Mouse (Mus musculus) stomach, postnatal 0 days (tissue): Measurements from ENCODE around the gene Rxfp2. TPM values are rescaled to one million over a fixed set of nuclear protein-coding genes. Genes with fewer than 3 reads are reported as not detected.

ENCODE experiments used
- ATAC-seq: fragments of 200-750 bp; cut with Nextera tagmentation; 2 replicates; pipeline ENCODE4 v1.8.0; 2017; ENCODE audit not compliant: low FRiP score, low TSS enrichment
- DNase-seq: peaks from one replicate; pipeline ENCODE4 v3.0.0-alpha.2; 2016; ENCODE audit warnings: low spot score
- H3K27ac ChIP-seq: fragments of 300-500 bp; sonication (generic); replicated peaks from 2 replicates; pipeline ENCODE4 v1.5.1; 2014; ENCODE audit warnings: mild to moderate bottlenecking, control low read depth
- H3K27me3 ChIP-seq: fragments of 300-500 bp; sonication (generic); 2 replicates; pipeline ENCODE4 v1.6.1; 2014; ENCODE audit warnings: low read length; ENCODE audit not compliant: control insufficient read depth, insufficient read depth
- H3K36me3 ChIP-seq: fragments of 300-500 bp; sonication (generic); 2 replicates; pipeline ENCODE4 v1.6.1; 2014; ENCODE audit warnings: low read length, mixed read lengths; ENCODE audit not compliant: control insufficient read depth, insufficient read depth
- H3K4me1 ChIP-seq: fragments of 300-500 bp; sonication (generic); replicated peaks from 2 replicates; pipeline ENCODE4 v1.6.1; 2014; ENCODE audit warnings: antibody characterized with exemption; ENCODE audit not compliant: control insufficient read depth, insufficient read depth
- H3K4me2 ChIP-seq: fragments of 300-500 bp; sonication (generic); replicated peaks from 2 replicates; pipeline ENCODE4 v1.6.1; 2014; ENCODE audit warnings: low read depth, mild to moderate bottlenecking, control low read depth, moderate library complexity
- H3K4me3 ChIP-seq: fragments of 300-500 bp; sonication (generic); 2 replicates; pipeline ENCODE4 v1.5.1; 2014; ENCODE audit warnings: low read depth, low read length, control low read depth
- H3K9ac ChIP-seq: fragments of 300-500 bp; sonication (generic); 2 replicates; pipeline ENCODE4 v1.6.1; 2014; ENCODE audit warnings: mild to moderate bottlenecking, low read length, control low read depth, mixed read lengths
- H3K9me3 ChIP-seq: fragments of 300-500 bp; sonication (generic); 2 replicates; pipeline ENCODE4 v1.6.1; 2016; ENCODE audit warnings: low read length; ENCODE audit not compliant: control insufficient read depth
- CTCF ChIP-seq: IDR thresholded peaks from 2 replicates; pipeline ENCODE4 v1.5.1; 2016; ENCODE audit warnings: antibody characterized with exemption, low read depth, mild to moderate bottlenecking, moderate library complexity
- EP300 ChIP-seq: optimal IDR thresholded peaks from 2 replicates; pipeline ENCODE3; 2016; ENCODE audit warnings: antibody characterized with exemption
- WGBS: fragments of 180-500 bp; shearing (Covaris S2); extraction: QIAGEN DNeasy Blood & Tissue Kit; methylation state at CpG from one replicate; pipeline ENCODE4 v1.1.7; 2014; 5-methylcytosine and 5-hydroxymethylcytosine counted together
- polyA plus RNA-seq: library from polyadenylated mRNA; unstranded; fragments of >200 nt; fragmentation: Nextera tagmentation; extraction: Ambion mirVana; gene quantifications from 2 replicates; pipeline ENCODE4 v1.2.1, GENCODE M21; 2015

Gene Rxfp2
- 0.06 and 0.15 TPM in 2 replicates for polyA plus RNA-seq

GRCm38 (mm10) chr5:150018656-150019055, at the start of gene Rxfp2:
Gene Rxfp2, plus strand, starts transcription at chr5:150018675.
- Histone ChIP-seq H3K4me3 (no peak within 1 kb of the TSS), H3K4me1 (no peaks in the 10 kb centered on the region), H3K36me3 (no peaks in the 10 kb centered on the region), H3K9ac (no peak within 1 kb of the TSS), H3K9me3 (no peaks in the 10 kb centered on the region), H3K27me3 (no peaks in the 10 kb centered on the region), H3K27ac (no peak within 1 kb of the TSS), H3K4me2 (no peak within 1 kb of the TSS)
- no peak for ATAC-seq
- no peak for DNase-seq
- 64% methylated on average over 19 of the region's 19 CpGs for WGBS
- TF ChIP-seq CTCF (no peak), EP300 (no peak)

GRCm38 (mm10) chr5:149970261-149970660, 48.2 kb upstream of the Rxfp2 start:
- WGBS, result 86% methylated on average over 11 of the region's 11 CpGs
- no peak overlapping the region for H3K4me2 ChIP-seq
- no peak overlapping the region for H3K4me3 ChIP-seq
- ATAC-seq, result no peak
- no peaks in the 10 kb centered on the region for H3K36me3 ChIP-seq
- H3K9ac ChIP-seq, result no peak overlapping the region
- H3K4me1 ChIP-seq, result no peaks in the 10 kb centered on the region
- H3K27ac ChIP-seq, result no peak overlapping the region
- no peak for DNase-seq
- TF ChIP-seq CTCF (no peak), EP300 (no peak)
- H3K27me3 ChIP-seq, result no peaks in the 10 kb centered on the region
- H3K9me3 ChIP-seq, result no peaks in the 10 kb centered on the region

GRCm38 (mm10) chr5:149977027-149977426, 41.4 kb upstream of the Rxfp2 start:
- no peaks in the 10 kb centered on the region for H3K36me3 ChIP-seq
- ATAC-seq (no peak), DNase-seq (no peak)
- H3K27me3 ChIP-seq, result no peaks in the 10 kb centered on the region
- no peak overlapping the region for H3K4me3 ChIP-seq
- H3K9me3 ChIP-seq, result no peaks in the 10 kb centered on the region
- H3K4me2 ChIP-seq, result no peak overlapping the region
- no peak overlapping the region for H3K9ac ChIP-seq
- no peak overlapping the region for H3K27ac ChIP-seq
- no peaks in the 10 kb centered on the region for H3K4me1 ChIP-seq
- TF ChIP-seq EP300, result no peak
- no peak for TF ChIP-seq CTCF
- 94% methylated on average over 2 of the region's 2 CpGs for WGBS

- no peak overlapping the region for H3K9ac ChIP-seq
- WGBS, result 74% methylated on average over 4 of the region's 4 CpGs
- H3K4me1 ChIP-seq, result no peaks in the 10 kb centered on the region
- no peak overlapping the region for H3K27ac ChIP-seq
- H3K9me3 ChIP-seq, result no peaks in the 10 kb centered on the region
- TF ChIP-seq CTCF (peak; percentile 55), EP300 (no peak)
- ATAC-seq, result no peak
- no peak overlapping the region for H3K4me3 ChIP-seq
- no peak for DNase-seq
- H3K4me2 ChIP-seq, result no peak overlapping the region
- no peaks in the 10 kb centered on the region for H3K27me3 ChIP-seq
- no peaks in the 10 kb centered on the region for H3K36me3 ChIP-seq
Measured at GRCm38 (mm10) chr5:149983621-149984020, 34.9 kb upstream of the Rxfp2 start.

- no peaks in the 10 kb centered on the region for H3K4me1 ChIP-seq
- no peak overlapping the region for H3K9ac ChIP-seq
- ATAC-seq, result no peak
- no peaks in the 10 kb centered on the region for H3K27me3 ChIP-seq
- no peaks in the 10 kb centered on the region for H3K9me3 ChIP-seq
- no peak overlapping the region for H3K4me3 ChIP-seq
- no peak overlapping the region for H3K4me2 ChIP-seq
- DNase-seq, result no peak
- no peak overlapping the region for H3K27ac ChIP-seq
- TF ChIP-seq EP300, result no peak
- TF ChIP-seq CTCF, result 0 out of 2 replicates have a peak, but pooled peaks have one; percentile 2
- no peaks in the 10 kb centered on the region for H3K36me3 ChIP-seq
- 71% methylated on average over 5 of the region's 5 CpGs for WGBS
Measured at GRCm38 (mm10) chr5:149994578-149994977, 23.9 kb upstream of the Rxfp2 start.

GRCm38 (mm10) chr5:149996614-149997013, 21.9 kb upstream of the Rxfp2 start:
- no peaks in the 10 kb centered on the region for H3K4me1 ChIP-seq
- ATAC-seq (no peak), DNase-seq (no peak)
- H3K27ac ChIP-seq, result no peak overlapping the region
- H3K36me3 ChIP-seq, result no peaks in the 10 kb centered on the region
- H3K4me3 ChIP-seq, result no peak overlapping the region
- 90% methylated on average over 4 of the region's 4 CpGs for WGBS
- TF ChIP-seq EP300, result no peak
- peak; percentile 28 for TF ChIP-seq CTCF
- H3K4me2 ChIP-seq, result no peak overlapping the region
- no peak overlapping the region for H3K9ac ChIP-seq
- H3K9me3 ChIP-seq, result no peaks in the 10 kb centered on the region
- H3K27me3 ChIP-seq, result no peaks in the 10 kb centered on the region
